Mouse (Mus musculus) adrenal gland, postnatal 10 days (tissue): ENCODE data around the gene Rxra. TPM values are rescaled to one million over a fixed set of nuclear protein-coding genes. Genes with fewer than 3 reads are reported as not detected.
A peak's percentile ranks its signal among the peaks of the same experiment; 100 is the strongest.

Experiments used
- DNase-seq: peaks from one replicate; pipeline ENCODE4 v3.0.0; 2021; ENCODE audit warnings: mixed read lengths
- long read RNA-seq, 2 experiments: library from polyadenylated mRNA; stranded (forward); transcript quantifications; one replicate each; pipeline ENCODE4 v2.0.0; 2021
- total RNA-seq, 2 experiments: library from RNA; stranded (reverse); gene quantifications; 2 replicates each; pipeline ENCODE4 v1.2.3; 2021

The Rxra gene
- 10 to 100 TPM; 49.3 to 75.6 TPM for total RNA-seq
- long read RNA-seq, experiment 1, full-length matches to known transcripts = 6 of 71 reads
- long read RNA-seq, experiment 1, partial matches to known transcripts = 1 of 71 reads
- long read RNA-seq, experiment 1, other reads (novel, unspliced or antisense) = 64 of 71 reads
- long read RNA-seq, experiment 2, full-length matches to known transcripts = 4 of 16 reads
- long read RNA-seq, experiment 2, partial matches to known transcripts = 11 of 16 reads
- long read RNA-seq, experiment 2, other reads (novel, unspliced or antisense) = 1 of 16 reads

- peak; percentile 78 for DNase-seq
Observed at GRCm38 (mm10) chr2:27676106-27676477, at the start of gene Rxra. TSS of gene Rxra (plus strand) at chr2:27676440.

GRCm38 (mm10) chr2:27626604-27627003, 49.6 kb upstream of the Rxra start:
- DNase-seq = no peak

DNA sequence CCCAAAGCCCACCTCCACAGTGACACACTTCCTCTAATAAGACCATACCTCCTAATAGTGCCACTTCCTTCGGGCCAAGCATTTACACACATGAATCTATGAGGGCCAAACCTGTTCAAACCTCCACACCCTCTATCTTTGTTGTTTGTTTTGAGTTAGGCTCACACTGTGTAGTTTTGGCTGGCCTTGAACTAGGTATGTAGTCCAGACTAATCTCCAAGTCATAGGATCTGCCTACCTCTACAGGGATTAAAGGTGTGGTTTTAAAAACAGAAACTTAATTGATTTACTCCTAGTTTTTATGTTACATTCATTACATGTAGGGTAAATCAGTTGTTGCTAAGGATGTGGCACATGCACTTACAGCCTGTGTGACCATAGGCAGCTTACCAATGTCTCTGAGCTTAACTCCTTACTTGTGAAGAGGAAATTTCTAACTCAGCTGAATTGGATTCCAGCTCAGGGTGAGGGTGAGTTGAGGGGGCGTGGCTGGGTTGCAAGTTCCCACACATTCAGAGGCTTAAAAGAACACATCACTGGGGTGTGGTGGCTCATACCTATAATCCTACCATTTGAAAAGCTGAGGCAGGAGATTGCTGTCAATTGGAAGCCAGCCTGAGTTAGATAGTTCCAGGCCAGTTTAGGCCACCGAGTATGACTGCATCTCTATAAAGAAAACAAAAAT, 45.5 kb upstream of the Rxra start:
- DNase-seq = no peak

DNA sequence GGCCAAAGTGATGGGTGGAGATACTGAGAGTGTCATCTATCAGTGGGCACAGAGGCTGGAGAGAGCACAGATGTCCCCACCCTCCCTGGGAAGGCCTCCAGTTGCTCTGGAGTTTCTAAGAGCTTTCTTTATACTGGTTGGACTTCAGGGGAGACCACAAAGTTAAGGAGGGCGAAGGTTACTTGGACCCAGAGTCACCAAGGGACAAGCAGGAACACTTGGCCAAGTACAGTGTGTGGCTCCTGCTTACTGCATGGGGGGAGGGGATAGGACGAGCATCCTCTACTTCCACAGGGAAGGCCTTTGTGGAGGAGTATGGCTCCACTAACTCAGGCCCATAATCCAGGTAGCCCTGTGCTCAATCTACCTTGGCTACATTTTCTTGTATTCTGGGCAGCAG, 42.8 kb upstream of the Rxra start:
- DNase-seq = no peak

DNA sequence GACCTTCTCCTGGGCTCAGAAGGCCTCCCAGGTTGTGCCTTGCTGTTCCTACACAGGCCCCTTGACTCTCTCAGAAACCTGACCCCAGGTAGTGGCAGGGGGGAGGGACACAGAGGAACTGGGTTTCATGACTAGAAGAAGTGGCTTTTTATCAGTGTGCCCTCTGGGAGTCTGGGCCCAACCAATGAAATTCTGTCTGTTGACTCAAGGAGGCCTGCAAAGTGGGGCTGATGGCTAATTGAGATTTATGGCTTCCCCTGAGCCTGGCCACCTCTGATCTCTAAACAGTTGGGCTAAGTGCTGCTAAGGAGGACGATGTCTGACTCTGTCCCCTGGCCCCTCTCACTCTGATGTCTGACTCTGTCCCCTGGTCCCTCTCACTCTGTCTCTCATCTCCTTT, 42.2 kb upstream of the Rxra start:
- DNase-seq = no peak

DNA sequence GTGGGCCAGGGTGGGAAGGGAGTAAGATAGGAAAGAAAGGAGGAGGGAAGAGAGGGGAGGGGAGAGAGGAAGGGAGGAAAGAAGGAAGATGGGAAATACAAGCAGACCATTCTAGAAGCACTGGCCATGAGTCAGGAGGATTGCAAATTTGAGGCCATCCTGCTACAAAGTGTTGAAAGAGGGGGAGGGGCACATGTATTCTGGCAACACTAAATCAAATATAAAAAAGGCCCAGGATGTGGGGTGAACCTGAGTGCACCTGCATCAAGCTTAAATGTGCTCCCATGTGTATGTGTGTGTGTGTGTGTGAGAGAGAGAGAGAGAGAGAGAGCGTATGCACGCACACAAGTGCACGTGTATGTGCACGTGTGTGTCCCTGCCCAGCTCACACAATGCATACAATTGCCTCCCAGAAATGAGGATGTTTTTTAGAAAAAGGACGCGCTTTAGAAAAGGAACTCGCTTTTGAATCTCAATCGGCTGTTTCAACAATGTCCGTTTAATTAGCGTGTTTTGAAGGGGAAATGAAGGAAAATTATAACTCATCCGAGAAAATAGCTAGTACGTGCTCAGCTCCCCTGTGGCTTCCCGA, 41.0 kb upstream of the Rxra start:
- DNase-seq = no peak

DNA sequence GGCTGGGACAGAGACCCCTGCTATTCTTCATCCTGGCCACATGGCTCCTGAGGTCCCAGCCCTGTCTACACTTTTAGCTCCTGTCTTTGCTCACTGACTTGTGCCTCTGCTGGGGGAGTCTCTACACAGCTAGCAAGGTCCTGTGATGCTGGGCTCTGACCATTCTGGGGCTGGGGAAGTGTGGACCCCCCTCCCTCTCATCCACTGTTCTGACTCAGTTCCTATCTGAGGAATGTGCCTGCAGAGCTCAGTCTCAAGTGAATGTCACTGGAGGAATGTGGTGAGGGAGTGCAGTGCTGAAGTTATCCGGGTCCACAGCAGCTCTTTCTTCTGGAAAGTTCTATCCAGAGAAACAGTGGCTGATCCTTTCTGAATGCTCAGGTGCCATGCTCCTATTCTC, 39.4 kb upstream of the Rxra start:
- DNase-seq = no peak

DNA sequence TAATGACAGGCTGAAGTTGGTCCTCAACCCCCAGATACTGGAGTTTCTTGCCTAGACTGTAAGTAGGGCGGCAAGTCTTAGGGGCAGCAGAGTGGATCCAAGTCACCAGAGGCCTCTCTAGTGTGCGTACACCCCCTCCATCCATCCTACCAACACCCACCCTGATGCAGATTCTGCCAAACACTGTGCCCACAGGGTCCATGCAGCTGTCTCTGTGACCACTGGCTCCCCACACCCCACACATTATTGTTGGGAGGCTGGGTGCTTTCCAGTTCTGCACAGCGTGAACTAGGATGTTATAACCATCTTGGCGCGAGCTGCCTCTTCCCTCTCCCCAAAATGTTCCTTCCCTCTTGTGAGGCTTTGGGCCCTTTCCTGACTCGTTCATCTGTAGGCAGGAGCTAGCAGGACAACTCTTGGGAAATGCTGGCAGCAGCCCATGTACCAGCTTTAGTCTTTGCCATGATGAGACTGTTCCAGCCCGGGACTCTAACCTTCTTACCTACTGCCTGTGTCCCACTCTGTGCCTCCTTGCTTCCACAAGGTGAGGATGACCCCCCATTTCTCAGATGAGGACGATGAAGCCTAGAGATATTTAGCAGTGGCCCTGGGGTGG, 38.9 kb upstream of the Rxra start:
- DNase-seq = peak; percentile 28

DNA sequence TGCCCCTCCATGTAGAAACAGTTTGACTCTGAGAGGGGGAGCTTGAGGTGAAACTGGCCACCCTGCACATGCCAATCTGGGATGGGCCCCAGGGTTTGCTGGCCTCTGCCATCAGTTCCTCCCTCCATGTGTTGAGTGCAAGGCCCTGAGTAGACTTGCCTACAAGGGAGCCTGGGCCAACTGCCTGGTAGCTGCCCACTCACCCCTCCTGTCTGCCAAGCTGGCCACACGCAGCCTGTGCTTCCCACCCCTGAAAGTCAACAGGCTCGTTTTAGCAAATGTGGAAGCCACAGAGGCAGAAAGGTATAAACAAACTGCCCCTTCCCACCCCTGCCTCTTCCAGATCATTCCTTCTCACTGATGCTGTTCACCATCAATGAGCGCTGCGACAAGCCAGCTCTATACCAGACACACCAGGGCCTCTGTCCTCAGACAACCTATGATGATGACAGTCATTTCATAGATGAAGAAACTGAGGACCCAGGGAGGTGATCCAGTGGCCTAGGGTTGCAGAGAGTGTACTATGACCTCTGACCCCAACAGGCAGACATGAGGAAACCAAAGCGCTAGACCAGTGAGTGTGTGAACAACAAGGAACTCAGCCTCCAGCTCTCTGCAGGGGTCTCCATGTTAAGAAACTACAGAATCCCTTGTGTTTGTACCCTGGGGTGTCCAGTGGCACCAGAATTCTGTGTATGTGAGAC, 36.5 kb upstream of the Rxra start:
- no peak for DNase-seq

DNA sequence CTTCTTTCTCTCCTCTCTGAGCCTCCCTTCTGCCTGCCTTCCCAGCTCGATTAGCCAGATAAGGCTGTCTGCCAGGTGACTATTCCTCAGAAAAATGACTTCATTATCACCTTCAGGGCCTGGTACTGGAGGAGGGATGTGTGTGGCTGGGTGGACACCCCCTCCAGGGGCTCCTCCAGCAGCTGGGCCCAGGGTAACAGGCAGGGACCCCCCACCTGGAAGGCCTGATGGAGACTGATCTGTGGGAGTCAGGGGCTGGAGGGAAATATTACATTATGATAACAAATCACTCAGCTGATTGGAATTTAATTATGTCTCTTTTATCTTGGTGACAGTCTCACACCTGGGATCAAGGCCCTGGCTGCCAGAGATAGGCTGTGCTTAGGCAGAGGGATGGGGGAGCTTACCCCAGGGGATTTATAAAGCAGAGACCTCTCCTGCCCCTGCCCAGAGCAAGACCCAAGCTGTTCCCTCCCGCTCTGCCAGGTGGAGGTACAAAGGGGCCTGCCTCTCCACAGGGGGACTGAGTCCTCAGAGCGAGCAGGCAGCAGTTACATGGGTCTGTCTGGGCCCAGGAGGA, 35.2 kb upstream of the Rxra start:
- DNase-seq = no peak

GRCm38 (mm10) chr2:27644547-27645120, 31.6 kb upstream of the Rxra start:
- peak; percentile 40 for DNase-seq

GRCm38 (mm10) chr2:27645471-27645870, 30.8 kb upstream of the Rxra start:
- DNase-seq = peak; percentile 46

- DNase-seq = no peak
Observed at GRCm38 (mm10) chr2:27649862-27650661, 26.2 kb upstream of the Rxra start.

GRCm38 (mm10) chr2:27650991-27651390, 25.2 kb upstream of the Rxra start:
- no peak for DNase-seq

DNA sequence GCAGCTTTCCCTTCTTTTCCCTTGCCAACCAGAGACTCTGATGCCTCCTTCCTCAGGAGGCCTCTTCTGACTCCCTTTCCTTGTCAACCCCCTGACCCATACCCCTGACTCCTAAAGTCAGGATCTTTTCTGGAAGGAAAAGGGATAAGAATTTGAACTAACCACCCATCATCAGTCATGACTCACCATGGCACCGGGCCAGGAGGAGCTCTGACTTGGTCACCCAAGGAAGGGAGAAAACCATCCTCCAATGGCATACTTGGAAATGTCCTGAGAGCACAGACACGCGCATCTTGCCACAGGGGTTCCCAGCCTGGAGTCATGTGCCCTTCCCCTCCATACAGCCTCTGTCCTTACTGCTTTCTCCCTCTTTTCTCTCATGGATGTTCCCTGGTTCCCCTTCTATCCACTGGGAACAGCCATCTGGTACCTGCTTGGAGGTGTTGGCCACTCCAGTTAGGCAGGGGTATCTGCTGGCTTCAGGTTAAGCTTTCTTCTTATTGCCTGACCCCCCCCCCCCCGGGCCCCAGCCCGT, 22.7 kb upstream of the Rxra start:
- DNase-seq = peak; percentile 67

- DNase-seq = no peak
Observed at GRCm38 (mm10) chr2:27654321-27655232, 21.7 kb upstream of the Rxra start.

DNA sequence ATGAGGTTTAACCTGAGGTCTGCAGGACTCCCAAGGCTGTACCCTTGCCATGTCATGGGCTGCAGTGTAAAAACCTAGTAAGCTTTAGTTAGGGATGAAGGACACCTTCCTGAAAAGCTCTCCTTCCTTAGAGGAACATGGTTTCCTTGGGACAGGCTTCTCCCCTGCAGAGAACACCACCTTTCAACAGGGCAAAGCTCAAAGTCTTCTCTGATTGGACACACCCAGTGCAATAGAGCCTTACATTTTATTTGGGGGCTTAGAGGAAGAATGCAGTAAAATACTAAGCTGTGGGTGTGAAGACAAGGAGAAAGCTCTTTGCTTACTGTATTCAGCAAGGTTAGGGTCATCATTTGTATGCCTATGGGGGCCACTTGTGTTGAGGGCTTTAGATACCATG, 19.7 kb upstream of the Rxra start:
- DNase-seq = no peak

- DNase-seq = no peak
Observed at GRCm38 (mm10) chr2:27665284-27665683, 11.0 kb upstream of the Rxra start.

- DNase-seq = no peak
Observed at GRCm38 (mm10) chr2:27666719-27667118, 9.5 kb upstream of the Rxra start.

DNA sequence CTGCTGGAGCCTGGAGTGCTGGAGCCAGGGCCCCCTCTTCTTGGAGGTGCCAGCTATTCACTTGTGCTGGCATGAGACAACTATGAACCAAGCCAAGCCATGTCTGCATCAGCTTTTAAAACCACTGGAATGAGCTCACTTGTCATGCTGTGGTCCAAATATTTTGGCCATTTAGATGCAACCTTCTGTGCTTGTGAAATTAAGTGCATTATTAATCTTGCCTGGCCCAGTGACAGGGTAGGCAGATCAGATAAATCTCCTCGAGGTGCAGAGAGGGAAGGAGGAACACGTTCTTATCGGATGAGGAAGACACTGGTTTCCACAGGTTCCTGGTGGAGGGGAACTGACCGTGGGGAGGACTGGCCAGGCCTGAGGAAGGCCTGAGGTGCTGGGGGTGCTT, 8.6 kb upstream of the Rxra start:
- no peak for DNase-seq
